Mouse (Mus musculus) frontal cortex, postnatal 36 days (tissue): ENCODE data around the gene Med24.
A peak's percentile ranks its signal among the peaks of the same experiment; 100 is the strongest.

Experiments used
- DNase-seq, 2 experiments: peaks; one replicate each; pipeline ENCODE4 v3.0.0; 2022; ENCODE audit warnings: low spot score in 2 of 2

Gene Med24

DNA sequence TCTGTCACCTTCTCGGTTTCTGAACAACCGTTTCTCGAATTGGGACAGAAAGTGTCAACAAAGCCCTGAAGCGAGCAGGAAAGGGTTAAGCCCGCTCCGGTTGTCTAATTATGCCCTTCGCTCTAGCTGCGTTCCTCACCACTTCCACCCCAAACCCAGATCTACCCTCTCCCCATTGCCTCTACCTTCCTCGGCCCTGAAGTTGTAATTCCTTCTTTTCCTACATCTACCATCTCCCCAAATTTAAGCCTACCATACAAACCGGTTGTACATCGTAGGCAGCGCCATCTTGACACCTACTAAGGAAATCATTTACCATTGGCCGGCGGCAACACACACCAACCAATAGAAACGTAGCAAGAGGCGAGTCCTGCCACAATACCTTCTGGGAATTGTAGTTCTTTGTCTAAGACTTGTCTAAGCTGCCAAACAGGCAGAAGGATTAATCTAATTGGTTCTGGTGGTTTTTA, at the start of gene Med24:
Med24 (minus strand) TSS at position 317 of the 470 bp plus-strand sequence.
- DNase-seq: peak; percentile 82 to 95

DNA sequence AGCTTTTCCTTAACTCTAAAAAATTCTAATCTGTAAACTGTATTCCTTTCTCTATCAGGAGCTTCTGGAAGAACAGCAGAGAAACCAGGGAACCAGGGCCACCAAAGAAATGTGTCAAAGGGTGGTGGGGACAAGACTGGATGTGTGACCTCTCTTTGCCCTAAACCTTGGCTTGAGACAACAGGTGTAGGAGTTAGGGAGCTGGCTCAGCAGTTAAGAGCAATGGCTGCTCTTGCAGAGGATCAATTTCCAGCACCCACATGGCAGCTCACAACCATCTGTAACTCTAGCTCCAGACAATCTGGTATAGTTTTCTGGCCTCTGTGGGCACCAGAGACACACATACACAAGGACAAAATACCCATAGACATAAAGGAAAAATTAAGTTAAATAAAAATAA, 48.7 kb upstream of the Med24 start:
- no peak for DNase-seq

DNA sequence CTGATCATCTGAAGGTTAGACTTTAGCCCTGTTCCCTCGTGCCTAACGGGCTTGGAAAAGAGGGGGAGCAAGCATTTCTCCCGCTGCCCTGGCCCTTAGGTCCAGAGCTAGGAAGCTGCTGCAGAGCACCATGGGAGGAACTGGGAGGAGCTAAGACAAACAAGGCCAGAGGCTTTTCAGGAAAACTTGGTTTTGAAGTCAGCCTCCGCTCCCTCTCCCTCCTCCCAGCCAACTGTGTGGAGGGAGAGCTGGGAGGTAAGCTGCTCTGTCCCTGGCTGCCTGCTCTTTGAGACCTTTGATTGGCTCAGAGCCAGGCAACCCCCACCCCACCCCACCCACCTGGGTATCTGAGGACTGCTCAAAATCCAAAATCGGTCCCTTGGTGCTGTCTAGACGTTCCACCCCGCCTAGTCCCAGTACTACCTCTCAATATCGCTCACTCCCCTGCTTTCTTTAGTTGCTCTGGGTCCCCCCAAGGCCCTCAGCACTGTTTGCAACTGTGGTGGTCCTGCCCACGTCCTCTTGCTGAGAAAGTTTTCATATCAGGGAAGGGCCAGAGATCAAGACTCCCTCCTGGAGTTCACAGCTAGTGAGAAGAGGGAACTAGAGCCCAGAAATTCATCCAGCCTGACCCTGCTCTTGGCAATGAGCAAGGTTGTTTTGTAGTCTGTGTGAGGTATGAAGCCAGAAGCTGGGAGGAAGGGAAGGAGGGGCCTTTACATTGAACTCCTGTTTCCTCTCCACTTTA, 47.8 kb upstream of the Med24 start:
- DNase-seq: no peak

DNA sequence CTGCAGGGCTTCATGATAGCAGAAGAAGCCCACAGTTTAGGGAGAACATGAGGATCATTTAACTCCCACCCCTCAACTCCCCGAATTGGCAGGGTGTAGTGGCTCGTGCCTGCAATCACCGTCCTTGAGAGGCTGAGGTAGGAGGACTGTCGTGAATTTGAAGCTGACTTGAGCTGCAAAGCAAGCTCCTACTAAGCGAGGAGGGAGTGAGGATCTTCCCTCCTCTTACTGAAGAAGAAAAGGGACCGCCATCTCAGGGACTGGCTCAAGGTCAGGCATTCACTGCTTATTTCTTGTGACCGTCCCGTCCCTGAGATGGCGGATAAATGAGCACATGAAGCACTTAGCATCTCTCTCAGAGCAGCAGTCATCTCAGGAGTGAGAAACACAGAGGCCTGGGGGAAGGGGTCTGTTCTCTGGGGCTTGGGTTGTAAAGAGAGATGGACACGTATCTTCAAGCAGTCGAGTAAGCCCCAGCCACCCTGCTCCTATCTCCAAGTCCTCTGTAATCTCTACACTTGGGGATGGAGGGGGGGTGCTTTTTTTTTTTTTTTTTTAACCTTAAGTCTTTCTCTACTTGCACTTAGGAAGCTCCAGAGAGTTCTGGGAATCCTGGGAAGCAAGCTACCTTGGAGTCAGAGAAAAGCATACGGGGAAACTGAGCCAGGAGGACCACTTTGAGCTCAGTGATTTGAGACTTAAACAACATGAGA, 47.0 kb upstream of the Med24 start:
- DNase-seq: no peak

DNA sequence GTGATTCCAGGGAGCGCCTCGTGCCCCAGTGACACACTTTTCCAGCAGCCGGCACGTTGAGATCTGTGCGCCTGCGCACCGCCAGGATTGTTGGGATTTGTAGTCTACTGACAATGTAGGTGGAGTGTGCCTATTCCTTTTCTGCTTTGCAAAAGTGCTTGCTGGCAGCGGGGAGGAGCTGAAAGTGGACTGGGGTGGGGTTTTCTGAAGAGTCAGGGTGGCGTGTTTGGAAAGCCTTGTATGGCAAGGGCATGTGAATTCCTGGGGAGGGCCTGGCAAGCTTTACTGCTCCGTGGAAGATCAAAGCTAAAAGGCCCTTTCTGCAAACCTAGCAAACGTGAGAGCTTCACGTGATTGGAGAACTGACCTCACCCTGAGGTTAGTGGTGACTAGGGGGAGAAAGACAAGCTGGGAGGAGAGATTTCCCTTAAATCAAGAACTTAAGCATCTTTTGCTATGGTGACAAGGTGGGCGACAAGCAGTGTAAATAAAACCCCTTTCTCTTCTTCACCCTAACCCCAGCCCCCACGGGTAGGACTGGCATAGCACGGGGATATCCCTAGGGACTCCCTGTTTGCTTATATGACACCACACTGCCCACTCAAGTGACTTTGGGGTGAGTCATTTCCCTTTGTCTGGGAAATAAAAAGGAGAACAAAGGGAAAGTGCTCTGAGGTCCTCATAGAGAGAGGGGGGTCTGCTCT, 46.3 kb upstream of the Med24 start:
- DNase-seq: peak; percentile 100

DNA sequence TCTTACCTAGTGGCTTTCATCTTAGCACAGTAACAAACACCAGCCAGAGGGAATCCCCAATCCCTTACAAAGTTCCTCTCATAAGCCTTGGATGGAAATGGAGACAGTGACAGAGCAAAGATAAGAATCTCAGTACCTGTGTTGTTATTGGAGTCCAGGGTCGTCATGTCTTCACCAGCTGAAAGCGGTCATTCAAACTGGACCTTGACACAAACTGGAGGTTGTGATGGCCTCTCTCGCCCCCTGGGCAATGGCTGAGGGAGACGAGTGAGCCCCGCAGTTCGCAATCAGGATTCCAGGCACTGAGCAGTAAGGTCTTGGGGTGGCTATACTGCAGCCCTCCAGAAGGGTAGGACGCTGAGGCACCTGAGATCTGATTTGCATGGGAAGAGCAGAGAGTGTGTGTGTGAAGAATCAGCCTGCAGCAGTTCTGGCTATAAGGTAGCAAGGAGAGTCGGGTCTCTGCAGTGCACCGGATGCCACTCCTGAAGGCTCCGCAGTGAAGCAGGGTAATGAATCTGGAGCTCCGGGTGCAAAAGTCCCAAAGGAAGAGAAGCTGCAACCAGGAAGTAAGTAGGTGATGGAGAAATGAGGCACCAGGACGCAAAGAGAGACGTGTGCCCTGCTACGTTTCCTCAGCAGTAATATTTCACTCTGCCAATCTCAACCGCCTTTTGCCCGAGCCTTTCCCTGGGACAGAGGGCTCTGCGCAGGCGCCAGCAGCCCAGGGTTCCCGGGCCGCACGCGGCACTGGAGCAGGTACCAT, 45.5 kb upstream of the Med24 start, which contains the start of gene Nr1d1:
Nr1d1 (minus strand) TSS at position 752 of the 766 bp plus-strand sequence.
- DNase-seq: no peak

DNA sequence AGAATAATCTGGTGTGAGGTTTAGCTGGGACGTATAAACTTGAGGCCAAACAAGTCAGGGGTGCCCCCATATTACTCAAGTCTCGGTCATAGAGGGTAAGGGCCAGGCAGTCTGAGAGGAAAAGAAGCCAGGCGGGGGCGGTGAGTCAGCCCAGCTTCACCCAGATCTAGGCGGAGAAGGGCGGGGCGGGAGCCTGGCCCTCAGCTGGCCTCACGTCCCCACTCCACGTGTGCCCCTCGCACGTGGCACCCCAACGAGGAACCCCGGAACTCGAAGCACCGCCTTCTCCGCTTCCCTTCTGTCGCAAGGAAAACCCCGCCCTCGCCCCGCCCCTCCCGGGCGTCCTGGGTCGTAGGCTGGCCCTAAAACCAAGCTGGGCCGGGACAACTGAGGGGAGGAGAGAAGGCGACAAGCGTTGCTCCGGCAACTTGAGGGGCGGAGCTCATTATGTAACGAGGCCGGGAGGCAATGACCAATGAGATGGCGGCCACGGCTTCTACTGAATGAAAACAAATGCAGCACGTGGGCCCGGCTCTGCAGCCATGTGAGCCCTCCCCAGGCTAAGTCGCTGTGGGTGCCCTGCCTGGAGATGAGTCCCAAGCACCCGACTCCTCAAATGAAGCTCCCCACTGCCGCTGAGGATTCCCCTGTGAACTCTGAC, 44.5 kb upstream of the Med24 start:
- peak; percentile 99 to 100 for DNase-seq

DNA sequence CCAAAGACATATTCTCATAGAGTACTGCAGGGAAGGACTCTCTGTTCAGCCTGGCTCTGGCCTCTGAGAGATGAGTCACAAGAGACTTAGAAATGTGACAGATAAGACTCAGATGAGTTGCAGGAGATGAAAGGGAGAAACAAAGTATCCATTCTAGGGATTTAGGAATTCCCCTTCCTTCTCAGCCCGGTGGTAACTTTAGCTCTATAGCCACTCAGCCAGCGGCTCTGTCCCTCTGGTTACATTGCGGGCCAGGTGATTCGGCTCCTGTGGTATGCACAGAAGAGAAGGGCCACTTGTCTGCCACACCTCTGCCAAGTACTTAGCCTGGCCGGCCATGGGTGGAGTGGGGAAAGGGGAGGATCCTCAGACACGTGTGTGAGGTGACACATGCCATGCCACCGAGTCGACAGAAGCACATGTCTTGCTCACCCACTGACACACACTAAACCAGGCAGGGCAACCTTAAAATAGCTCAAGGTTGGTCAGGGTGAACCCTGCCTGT, 43.5 kb upstream of the Med24 start:
- no peak for DNase-seq

DNA sequence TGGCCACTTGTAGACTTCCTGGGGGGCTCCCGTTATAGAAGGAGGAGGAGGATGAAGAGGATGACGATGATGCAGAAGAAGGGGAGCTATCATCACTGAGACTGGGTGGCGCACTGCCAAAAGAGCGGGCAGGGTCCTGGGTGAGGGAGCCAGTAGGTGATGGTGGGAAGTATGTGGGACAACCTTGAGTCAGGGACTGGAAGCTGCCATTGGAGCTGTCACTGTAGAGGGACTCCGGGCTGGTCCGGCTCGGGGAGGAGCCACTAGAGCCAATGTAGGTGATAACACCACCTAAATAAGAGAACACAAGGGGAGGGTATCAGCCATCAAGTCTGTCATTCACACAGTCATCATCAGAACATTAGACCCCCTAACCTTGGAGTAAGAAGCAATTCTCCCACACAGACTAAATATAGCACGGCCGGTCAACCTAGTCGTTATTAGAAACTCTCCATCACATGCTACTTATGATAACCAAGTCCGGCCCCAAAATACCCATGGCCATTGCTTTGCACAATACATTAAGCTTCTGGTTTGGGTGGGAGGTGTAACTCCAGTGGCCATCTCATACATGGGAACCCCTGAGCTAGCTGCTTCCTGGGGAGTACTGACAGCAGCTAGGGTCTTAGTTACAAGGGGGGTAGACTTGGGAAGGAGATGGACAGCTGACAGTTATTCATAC, 42.8 kb upstream of the Med24 start:
- DNase-seq: no peak

DNA sequence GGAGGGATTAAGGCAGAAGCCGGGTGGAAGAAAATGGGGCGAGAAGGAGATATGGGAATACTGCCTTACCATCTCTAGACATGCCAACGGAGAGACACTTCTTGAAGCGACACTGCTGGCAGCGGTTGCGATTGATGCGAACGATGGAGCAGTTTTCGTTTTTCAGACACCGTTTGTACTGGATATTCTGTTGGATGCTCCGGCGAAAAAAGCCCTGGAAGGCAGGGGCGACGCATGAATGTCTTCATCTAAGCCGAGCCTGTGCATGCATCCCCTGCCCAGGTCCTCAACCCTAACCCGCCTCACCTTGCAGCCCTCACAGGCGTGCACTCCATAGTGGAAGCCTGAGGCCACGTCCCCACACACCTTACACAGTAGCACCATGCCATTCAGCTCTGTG, 41.9 kb upstream of the Med24 start:
- DNase-seq: no peak

DNA sequence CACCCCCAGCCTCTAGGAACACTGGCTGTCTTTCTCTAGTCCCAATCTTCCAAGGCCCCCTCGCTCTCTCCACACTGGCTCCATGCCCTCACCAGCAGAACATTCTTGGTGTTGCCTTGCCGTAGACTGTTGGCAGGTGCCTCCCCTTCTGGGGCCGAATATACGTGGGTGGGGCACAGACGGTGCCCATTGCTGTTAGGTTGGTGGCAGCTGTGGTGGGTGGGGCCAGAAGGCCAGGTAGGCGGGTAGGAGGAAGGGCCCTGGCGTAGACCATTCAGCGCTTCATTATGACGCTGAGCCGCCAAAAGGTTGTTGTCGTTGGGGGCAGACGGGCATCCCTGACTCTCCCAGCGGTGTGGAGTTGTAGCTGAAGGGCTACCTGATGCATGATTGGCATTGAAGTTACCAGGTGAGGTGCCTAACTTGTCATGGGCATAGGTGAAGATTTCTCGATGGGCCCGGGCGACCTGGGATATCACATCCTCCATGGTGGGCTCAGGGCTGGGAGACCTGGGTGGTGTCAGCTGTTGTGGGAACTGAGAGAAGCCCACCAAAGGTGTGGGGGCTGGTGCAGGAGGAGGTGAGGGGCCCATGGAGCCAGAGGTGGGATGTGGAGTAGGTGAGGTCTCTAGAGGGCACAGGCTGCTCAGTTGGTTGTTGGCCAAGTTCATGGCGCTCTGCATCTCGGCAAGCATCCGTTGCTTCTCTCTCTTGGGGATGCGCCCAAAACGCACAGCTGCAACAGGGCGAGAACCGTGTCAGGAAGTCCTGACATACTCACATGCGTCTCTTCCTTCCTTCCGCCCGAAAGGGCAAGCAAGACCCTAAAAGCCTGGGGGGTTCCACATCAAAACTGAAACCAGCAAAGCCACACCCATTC, 41.1 kb upstream of the Med24 start:
- DNase-seq: no peak

DNA sequence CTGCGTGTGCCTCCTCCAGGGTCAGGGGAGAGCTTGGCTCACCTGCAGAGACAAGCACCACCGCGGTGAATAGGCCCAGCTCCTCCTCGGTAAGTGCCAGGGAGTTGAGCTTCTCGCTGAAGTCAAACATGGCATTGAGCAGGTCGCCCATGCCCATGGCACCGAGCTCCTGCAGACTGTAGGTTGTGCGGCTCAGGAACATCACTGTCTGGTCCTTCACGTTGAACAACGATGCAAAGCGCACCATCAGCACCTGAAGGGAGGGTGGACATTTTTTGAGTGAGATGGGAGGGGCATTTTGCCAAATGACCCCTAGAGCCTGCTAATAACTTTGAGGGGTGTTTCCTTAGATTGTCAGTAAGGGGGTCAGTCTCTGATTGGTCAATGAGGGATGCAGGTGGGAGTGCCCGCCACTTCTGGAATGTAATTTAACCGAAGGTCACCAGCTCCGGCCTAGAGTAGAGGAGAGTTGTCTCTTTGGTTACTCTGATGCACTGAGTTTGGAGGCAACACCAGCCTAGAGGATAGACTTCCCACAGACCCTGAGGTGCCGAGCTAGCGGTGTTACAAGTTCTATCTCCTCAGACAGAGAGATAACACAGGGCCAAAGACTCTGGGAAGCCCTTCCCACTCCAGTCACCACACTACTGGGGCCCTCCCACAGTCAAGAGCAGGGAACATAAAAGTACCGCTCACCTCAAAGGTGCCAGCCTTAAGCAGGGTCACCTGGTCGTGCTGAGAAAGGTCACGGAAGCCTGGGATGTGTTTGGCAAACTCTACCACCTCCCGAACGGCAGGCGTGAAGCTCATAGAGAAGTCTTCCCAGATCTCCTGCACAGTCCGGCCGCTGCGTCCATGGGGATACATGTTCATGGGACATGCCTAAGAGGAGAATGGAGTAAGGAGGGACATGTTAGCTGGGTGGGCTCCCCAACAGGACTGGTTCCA, 40.0 kb upstream of the Med24 start:
- DNase-seq: no peak

DNA sequence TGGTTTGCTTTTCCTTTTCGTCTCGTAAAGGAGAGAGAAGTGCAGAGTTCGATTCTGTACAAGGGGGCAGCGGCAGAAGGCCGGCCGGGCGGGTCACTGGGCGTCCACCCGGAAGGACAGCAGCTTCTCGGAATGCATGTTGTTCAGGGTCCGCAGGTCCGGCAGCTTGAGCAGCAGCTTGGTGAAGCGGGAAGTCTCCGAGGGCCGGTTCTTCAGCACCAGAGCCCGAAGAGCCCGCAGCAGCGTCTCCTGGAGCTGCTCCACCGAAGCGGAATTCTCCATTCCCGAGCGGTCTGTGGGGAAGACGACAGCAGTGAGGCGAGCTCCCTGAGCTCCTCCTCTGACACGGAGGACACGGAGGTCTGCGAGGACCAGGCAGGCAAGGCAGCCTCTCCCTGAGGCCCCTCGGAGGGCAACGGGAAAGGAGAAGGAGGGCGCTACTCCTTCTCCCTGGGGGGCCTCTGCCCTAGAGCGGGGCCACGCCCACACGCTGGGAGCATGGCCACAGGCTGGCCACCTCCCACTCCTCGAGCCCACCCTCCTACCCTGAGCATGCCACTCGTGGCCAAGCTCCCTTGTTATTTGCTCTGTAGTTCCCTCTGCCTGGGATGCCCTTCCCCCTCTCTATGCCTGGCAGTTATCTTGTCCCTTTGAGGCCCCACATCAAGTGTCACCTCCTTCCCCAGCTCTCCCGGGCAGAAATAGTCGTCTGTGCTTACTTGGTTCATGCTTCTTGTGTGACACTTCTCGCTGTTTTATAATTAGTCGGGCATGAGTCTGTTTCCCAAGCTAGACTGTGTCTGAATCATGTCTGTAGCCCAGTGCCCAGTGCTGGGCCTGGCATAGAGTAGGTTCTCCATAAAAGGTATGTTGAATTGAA, 39.1 kb upstream of the Med24 start:
- no peak for DNase-seq

DNA sequence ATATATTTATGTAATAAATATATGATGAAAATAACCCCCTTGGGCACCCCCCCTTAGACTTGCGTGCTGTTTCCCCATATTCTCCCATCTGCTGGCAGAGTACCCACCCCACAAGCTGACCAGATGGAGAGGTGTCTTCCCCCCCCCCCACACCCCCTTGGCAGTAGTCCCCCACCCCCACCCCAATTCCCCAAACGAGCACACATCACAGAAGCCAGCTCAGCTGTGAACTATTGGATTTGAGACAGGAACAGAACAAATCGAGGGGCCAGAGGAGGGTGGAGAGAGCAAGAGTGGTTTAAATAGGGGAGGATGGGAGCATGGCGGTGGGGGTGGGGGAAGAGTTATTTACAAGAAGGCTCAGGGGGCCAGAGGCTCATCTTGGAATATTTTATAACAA, 38.5 kb upstream of the Med24 start:
- no peak for DNase-seq

DNA sequence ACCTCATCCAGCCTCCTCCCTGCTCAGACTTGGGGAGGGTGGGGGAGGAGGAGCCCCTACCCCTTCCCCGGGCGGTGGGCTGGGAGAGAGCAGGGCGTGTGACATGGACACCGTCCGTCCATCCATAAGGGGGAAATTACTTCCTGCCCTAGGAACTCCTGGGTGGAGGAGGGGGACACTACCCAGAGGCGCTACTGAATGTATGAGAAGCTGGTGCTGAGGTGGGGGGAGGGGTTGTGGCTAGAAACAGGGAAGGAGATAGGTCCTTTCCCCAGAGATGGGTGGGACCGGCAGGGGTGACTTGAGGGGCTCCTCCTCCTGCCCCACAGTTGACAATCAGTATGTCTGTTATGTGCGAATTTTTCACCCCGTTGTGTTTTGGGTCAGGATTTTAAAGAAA, 38.0 kb upstream of the Med24 start:
- DNase-seq: no peak

DNA sequence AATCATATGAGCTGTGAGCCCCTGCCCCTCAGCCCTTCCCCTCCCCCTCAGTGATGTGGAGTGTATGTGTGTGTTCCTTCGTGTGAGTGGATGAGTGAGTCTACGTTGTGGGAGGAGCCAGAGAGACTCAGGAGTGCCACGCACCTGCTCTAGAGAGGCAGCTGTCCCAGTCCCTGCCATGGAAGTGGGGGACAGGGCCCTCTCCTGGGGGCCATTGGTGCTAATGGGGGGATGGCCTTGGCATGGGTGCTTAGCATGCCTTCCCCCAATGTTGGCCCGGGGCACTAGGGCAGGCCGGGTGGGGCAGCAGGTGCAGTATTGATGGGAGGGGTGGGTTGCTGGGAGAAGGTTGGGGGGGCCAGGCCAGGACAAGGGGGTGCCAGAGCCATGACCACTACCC, 37.6 kb upstream of the Med24 start:
- no peak for DNase-seq

DNA sequence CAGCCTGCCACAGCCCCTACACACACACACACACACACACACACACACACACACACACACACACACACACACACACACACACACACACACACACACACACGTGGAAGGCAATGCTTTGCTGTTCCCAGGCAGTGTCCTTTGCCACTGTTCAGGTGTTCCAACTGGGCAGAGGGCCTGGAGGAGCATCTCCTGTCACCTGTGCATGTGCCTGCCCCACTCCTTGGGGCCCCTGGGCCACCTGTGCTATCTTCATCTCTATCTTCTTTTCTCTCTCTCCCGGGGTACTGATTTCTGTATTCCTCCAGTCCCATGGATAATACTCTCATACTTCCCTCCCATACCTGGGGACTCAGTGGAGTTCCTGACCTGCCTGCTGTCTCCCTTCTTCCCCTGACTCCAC, 37.1 kb upstream of the Med24 start:
- no peak for DNase-seq
